10 mouse cellular contexts compared by ENCODE assay signal in the genomic region with DNA sequence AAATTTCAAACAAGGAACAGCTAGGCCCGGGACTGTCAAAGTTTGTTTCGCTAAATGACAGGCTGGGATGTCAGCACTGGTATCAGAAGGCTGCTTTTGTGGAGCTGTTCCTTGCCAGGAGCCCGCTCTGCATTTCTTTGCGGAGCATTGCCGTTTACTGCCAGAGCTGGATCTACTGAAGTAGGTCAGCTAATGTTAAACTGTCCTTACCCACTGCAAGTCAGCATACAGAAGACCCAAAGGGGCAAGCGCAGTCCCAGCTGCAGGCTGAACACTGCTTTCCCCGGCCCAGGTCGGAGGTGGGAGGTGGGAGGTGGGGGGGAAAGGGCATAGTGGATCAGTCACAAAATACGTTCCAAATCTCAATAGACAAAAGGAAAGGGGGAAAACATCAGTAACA.
DNase-seq lines count a peak whose midpoint lies in the region; ATAC-seq and TF ChIP-seq lines count a peak whose summit lies in the region.
"Had no signal": no experiment of that assay in that cellular context is flagged by ENCODE, and none has a peak within 500 bp of the region (broad histone marks: within the 10 kb centered on the region; RNA-seq: fewer than 3 reads in every experiment).

No protein-coding gene starts in this region.

- H3K9ac ChIP-seq in intestine, embryonic 14.5 days (ENCODE audit: low read length) = no peak overlapping the region
- no peak overlapping the region for H3K9ac ChIP-seq in intestine, postnatal 0 days (ENCODE audit: low read depth, low read length)
- H3K9ac ChIP-seq in forebrain, embryonic 16.5 days (replicated peaks; ENCODE audit: low read depth, low read length) = no peak overlapping the region

- TF ChIP-seq POLR2A in cortical plate, adult 2 months (IDR thresholded peaks at IDR 0.05; ENCODE audit: extremely low read depth, insufficient read depth, low read length) = no peak

- H3K27ac ChIP-seq in intestine, embryonic 14.5 days (ENCODE audit: low read depth) = no peak overlapping the region
- H3K27ac ChIP-seq in intestine, postnatal 0 days (ENCODE audit: low read depth, low read length) = no peak overlapping the region
- peak overlapping the region; percentile 67 for H3K27ac ChIP-seq in cortical plate, adult 2 months (ENCODE audit: insufficient read depth, low read length)
- no peak overlapping the region for H3K27ac ChIP-seq in forebrain, embryonic 16.5 days (ENCODE audit: low read length)

- 37% methylated on average over 9 of the region's 9 CpGs for WGBS in intestine, embryonic 14.5 days
- 67% methylated on average over 9 of the region's 9 CpGs for WGBS in intestine, postnatal 0 days
- WGBS in forebrain, embryonic 16.5 days = 7% methylated on average over 9 of the region's 9 CpGs

- ATAC-seq in intestine, embryonic 14.5 days (replicated peaks; ENCODE audit: low FRiP score, low TSS enrichment, low read depth) = no peak
- ATAC-seq in intestine, postnatal 0 days = no peak
- ATAC-seq in forebrain, embryonic 16.5 days = no peak
- ATAC-seq in megakaryocyte progenitor cell, adult 5-6 weeks (replicated peaks; ENCODE audit: poor library complexity) = 0 out of 2 replicates have a peak, but pooled peaks have one; percentile 6

- H3K4me1 ChIP-seq in intestine, embryonic 14.5 days (replicated peaks; ENCODE audit: control insufficient read depth, insufficient read depth, low read length) = 0 out of 2 replicates have a peak, but pooled peaks cover 4% of the 10 kb centered on the region
- H3K4me1 ChIP-seq in intestine, postnatal 0 days (replicated peaks; ENCODE audit: control insufficient read depth, insufficient read depth, low read length) = no peaks in the 10 kb centered on the region
- H3K4me1 ChIP-seq in cortical plate, adult 2 months (ENCODE audit: control insufficient read depth, insufficient read depth, low read length) = peaks cover 6% of the 10 kb centered on the region
- H3K4me1 ChIP-seq in forebrain, embryonic 16.5 days (replicated peaks; ENCODE audit: control insufficient read depth, insufficient read depth, low read length) = peaks cover 22% of the 10 kb centered on the region

- no peak for TF ChIP-seq CTCF in intestine, postnatal 0 days (IDR thresholded peaks at IDR 0.05; ENCODE audit: low read depth)
- TF ChIP-seq CTCF in cortical plate, adult 2 months (IDR thresholded peaks at IDR 0.05; ENCODE audit: extremely low read depth, insufficient read depth, low read length) = no peak

- peak overlapping the region; percentile 32 for H3K4me3 ChIP-seq in intestine, embryonic 14.5 days (ENCODE audit: low read depth, low read length)
- H3K4me3 ChIP-seq in intestine, postnatal 0 days (ENCODE audit: low read depth, low read length) = no peak overlapping the region
- peak overlapping the region; percentile 22 for H3K4me3 ChIP-seq in cortical plate, adult 2 months (ENCODE audit: insufficient read depth, low read length)
- no peak overlapping the region for H3K4me3 ChIP-seq in forebrain, embryonic 16.5 days (replicated peaks; ENCODE audit: low read length)

- H3K9me3 ChIP-seq in intestine, embryonic 14.5 days (ENCODE audit: control insufficient read depth, low read length) = no peaks in the 10 kb centered on the region
- H3K9me3 ChIP-seq in intestine, postnatal 0 days (ENCODE audit: control insufficient read depth) = no peaks in the 10 kb centered on the region
- no peaks in the 10 kb centered on the region for H3K9me3 ChIP-seq in forebrain, embryonic 16.5 days (ENCODE audit: control insufficient read depth, low read length)

- H3K36me3 ChIP-seq in intestine, embryonic 14.5 days (ENCODE audit: control insufficient read depth, insufficient read depth, low read length) = no peaks in the 10 kb centered on the region
- no peaks in the 10 kb centered on the region for H3K36me3 ChIP-seq in intestine, postnatal 0 days (ENCODE audit: control insufficient read depth, insufficient read depth)
- H3K36me3 ChIP-seq in forebrain, embryonic 16.5 days (ENCODE audit: control insufficient read depth, insufficient read depth) = no peaks in the 10 kb centered on the region

- peak overlapping the region; percentile 64 for H3K4me2 ChIP-seq in intestine, embryonic 14.5 days (ENCODE audit: low read length)
- H3K4me2 ChIP-seq in intestine, postnatal 0 days (replicated peaks; ENCODE audit: low read depth) = no peak overlapping the region
- peak overlapping the region; percentile 11; the same call in 1 of the 2 replicates for H3K4me2 ChIP-seq in forebrain, embryonic 16.5 days (ENCODE audit: low read length)

- H3K27me3 ChIP-seq in intestine, embryonic 14.5 days (replicated peaks; ENCODE audit: control insufficient read depth, insufficient read depth, low read length) = no peaks in the 10 kb centered on the region
- H3K27me3 ChIP-seq in intestine, postnatal 0 days (replicated peaks; ENCODE audit: control insufficient read depth, insufficient read depth, low read length) = no peaks in the 10 kb centered on the region
- no peaks in the 10 kb centered on the region for H3K27me3 ChIP-seq in forebrain, embryonic 16.5 days (replicated peaks; ENCODE audit: control insufficient read depth, insufficient read depth, low read length)

- no peak for DNase-seq in intestine, embryonic 14.5 days (ENCODE audit: low spot score)
- DNase-seq in right cerebral cortex, adult 18-20 months = no peak
- DNase-seq in cerebellum, postnatal 4 days (ENCODE audit: low spot score in 2 of 2) = no peak
- DNase-seq in cerebellum, adult 9-11 months = no peak
- DNase-seq: adrenal gland, postnatal 25 days; layer of hippocampus, adult 9-11 months had no signal

Comparison
In these comparisons a context has a peak if more than half of its experiments do, and no peak if none do; other contexts are left out.
1. H3K4me3 ChIP-seq: peak in intestine, embryonic 14.5 days (single experiment) and cortical plate, adult 2 months (single experiment); none in intestine, postnatal 0 days (single experiment) and forebrain, embryonic 16.5 days (single experiment).